Mouse (Mus musculus) retina, postnatal 7 days (tissue): Measurements from ENCODE around the gene Paox.
A peak's percentile ranks its signal among the peaks of the same experiment; 100 is the strongest.

Experiments used
- DNase-seq: peaks from one replicate; pipeline ENCODE4 v3.0.0-alpha.2; 2012; ENCODE audit warnings: low read depth, low spot score

Gene Paox

GRCm38 (mm10) chr7:140115583-140116328 is at the start of gene Paox:
Gene Paox (plus strand): TSS chr7:140115799.
- DNase-seq, result no peak

- DNase-seq, result no peak
Measured at GRCm38 (mm10) chr7:140067397-140067796, 48.2 kb upstream of the Paox start.

DNA sequence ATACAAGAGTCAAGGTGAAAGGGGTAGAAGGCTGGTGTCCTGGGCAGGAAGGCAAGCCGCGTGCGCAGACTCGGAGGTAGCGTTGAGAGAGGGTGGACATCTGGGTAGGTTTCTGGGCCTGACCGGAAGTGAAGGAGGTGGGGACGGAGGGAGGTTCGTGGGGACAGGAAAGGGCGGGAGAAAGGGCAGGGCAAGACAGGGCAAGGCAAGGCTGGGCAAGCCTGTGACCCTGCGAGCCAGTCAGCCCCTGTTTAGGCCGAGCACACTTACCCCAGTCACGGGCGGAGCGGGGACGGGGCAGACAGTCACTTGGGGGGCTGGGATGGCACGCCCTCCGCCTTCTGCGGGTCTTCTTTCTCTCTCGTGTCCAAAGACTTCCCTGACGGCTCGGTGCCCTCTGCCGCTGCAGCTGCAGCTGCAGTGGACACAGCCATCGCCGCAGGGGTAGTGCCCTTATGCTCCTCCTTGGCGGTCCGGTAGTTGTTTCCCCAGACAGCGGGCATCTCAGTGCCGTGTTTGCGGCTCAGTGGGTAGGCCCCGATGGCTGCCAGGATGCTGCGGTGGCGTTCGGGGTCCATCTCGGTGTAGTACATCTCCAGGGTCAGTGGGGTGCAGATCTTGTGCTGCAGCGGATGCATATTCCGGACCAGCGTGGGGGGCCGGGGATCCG is 45.4 kb upstream of the Paox start:
- DNase-seq, result no peak

DNA sequence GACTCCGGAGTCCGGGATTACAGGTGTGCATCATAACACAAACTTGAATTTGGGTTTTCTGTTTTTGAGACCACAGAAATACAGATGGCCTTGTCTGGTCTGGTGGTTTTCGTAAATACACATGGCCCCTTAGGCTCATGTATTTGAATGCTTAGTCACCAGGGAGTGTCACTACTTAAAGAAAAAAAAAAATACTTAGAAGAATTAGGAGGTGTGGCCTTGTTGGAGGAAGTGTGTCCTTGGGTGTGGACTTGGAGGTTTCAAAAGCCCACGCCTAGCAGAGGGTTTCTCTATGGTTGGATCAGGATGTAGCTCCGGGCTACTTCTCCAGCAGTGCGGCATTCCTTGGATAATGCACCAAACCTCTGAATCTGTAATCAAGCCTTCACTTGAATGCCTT is 37.9 kb upstream of the Paox start:
- DNase-seq, result no peak

GRCm38 (mm10) chr7:140078711-140079110 is 36.9 kb upstream of the Paox start:
- DNase-seq, result peak; percentile 64

- peak; percentile 46 for DNase-seq
Measured at GRCm38 (mm10) chr7:140080503-140081156, 35.0 kb upstream of the Paox start.

GRCm38 (mm10) chr7:140081408-140082241 is 34.0 kb upstream of the Paox start:
- DNase-seq, result no peak

DNA sequence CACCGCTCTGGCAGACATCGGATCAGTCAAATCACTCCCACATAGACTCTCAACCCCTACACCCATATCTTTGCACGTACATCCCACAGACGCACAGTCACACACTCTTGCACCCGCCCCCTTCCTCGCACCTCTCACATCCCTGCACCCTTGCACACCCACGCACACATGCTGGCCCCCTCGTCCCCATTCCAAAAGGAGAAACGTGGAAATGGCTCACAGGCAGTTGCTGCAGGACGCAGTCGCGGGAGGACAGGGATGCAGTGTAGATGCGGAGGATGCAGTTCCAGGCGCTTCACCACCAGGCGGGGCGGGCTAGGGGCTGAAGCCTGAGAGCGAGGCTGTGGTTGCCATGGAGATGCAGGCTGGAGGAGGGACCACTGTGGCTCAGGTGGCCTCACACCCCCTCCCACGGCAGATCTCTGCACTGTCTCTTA is 33.3 kb upstream of the Paox start, which contains the start of gene Caly:
TSS of gene Caly (minus strand) at position 307 of the 437 bp plus-strand sequence.
- peak; percentile 53 for DNase-seq

GRCm38 (mm10) chr7:140090601-140091000 is 25.0 kb upstream of the Paox start:
- DNase-seq, result no peak

GRCm38 (mm10) chr7:140092924-140093528 is 22.6 kb upstream of the Paox start, which contains the start of gene Prap1:
Gene Prap1 (plus strand): TSS chr7:140093395.
- no peak for DNase-seq

DNA sequence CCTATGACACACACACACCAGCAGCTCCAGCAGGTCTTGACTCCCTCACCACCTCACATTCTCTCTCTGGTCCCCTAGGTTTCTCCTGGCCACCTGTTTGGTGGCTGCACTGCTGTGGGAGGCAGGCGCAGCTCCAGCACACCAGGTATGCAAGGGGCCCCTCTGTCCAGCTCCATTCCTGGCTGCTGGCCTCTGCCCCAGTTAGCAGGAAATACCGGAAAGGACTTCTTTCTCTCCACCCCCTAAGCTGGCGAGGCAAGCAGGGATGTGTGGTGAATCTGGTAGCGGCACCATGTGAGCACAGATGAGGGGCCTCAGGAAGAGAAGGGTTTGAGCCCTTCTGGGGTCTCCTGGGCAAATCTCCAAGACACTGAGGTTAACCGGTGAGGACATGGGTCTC is 20.6 kb upstream of the Paox start:
- DNase-seq, result no peak

- no peak for DNase-seq
Measured at GRCm38 (mm10) chr7:140095556-140095955, 20.0 kb upstream of the Paox start.

GRCm38 (mm10) chr7:140096055-140096454 is 19.5 kb upstream of the Paox start:
- no peak for DNase-seq

DNA sequence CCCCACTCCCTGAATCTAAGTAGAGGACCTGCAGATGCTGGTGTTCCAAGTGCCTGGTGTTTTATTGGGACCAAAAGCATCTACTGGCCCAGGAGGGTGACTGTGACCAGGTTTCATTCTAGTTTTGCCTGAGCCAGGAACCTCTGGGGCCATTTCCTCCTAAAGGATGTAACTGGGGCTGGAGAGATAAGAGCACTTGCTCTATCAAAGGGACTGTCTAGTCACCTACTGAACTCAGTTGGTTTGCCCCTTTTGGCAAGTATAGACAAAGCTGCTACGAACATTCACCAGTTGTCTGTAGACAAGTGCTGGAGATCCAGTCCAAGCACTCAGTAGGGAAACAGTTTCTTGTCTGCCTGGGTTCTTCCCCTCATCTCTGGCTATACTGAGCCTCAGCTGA is 17.1 kb upstream of the Paox start:
- no peak for DNase-seq

GRCm38 (mm10) chr7:140101498-140101897 is 14.1 kb upstream of the Paox start:
- DNase-seq, result no peak

GRCm38 (mm10) chr7:140101993-140102860 is 13.4 kb upstream of the Paox start, which contains the start of gene Fuom:
Gene Fuom (minus strand): TSS chr7:140102441.
- DNase-seq, result peak; percentile 60

GRCm38 (mm10) chr7:140104009-140104408 is 11.6 kb upstream of the Paox start:
- DNase-seq, result no peak

DNA sequence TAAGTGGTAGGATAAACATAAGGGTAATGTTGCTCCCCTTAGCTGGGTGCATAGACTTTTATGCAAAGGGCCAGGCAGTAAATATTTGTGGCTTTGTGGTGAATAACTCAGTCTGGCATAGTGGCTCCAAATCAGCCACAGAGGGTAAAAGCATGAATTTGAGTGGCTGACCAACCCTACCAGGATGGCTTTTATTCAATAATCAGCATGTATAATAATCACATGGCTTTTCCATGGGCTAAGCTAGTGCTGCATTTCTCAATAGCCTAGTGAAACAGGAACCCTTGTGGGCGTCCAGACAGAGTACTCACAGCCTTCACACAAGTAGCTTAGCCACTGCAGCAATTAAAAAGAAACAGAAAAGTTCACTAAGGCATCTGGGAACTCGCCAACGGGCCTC is 3.7 kb upstream of the Paox start:
- no peak for DNase-seq

GRCm38 (mm10) chr7:140116329-140117054 is 893 bp downstream of the Paox start, which contains the start of gene Echs1:
Gene Echs1 (minus strand): TSS chr7:140116476.
- DNase-seq, result peak; percentile 67
